Mouse (Mus musculus) layer of hippocampus, postnatal 36 days (tissue): Measurements from ENCODE around the gene Ttll10. TPM values are rescaled to one million over a fixed set of nuclear protein-coding genes. Genes with fewer than 3 reads are reported as not detected.

Experiments
- DNase-seq, 2 experiments: peaks; one replicate each; pipeline ENCODE4 v3.0.0; 2022
- microRNA-seq, 2 experiments: library from miRNA; unstranded; fragments of <30 nt; microRNA quantifications; one replicate each; pipeline ENCODE4 v1.2.0; 2021
- total RNA-seq, 2 experiments: library from RNA; stranded (reverse); gene quantifications; 2 replicates each; pipeline ENCODE4 v1.2.3; 2021

Gene Ttll10
- total RNA-seq, 2 experiments from 2014 or later: 0.20 TPM; not detected in 1

DNA sequence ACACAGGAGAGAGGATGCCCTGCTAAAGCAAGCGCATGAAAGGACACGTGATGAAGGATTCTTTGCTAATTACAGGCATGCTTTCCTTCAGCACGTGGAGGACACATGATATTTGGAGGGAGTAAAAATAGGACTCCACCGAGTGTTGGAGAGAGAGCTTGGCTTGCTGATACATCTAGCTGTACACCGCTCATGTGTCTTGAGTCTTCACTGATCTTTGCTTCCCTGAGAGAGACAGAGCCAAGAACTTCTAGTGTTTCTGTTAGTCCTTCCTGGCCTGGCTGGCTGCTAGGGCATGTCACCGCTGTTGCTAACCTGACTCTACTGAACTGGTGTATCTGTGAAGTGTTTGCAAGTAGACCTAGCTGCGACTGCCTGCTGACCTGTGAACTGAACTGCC, 35.0 kb downstream of the Ttll10 start:
- DNase-seq: no peak

- DNase-seq: no peak
These were observed 35.7 kb downstream of the Ttll10 start for GRCm38 (mm10) chr4:156023520-156023919.

- DNase-seq: no peak
These were observed 37.2 kb downstream of the Ttll10 start for GRCm38 (mm10) chr4:156021942-156022419.

DNA sequence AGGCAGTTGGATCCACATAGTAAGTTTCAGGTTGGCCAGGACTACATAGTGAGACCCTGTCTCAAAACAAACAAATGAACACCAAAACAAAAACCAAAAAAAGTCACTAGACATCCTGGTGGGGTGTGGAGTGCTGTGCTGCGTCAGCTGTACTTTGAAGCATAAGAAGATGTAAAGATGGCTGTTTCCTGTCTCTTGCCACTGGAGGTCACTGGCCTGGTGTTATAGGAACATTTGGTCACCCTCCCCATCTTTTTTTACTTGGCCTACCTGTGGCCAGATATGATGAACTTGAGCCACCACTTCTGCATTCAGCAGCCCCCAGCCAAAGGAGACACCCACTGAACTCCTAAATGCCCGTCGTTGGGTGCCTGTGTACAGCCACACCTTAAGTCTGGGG, 37.8 kb downstream of the Ttll10 start:
- DNase-seq: no peak

GRCm38 (mm10) chr4:156019771-156020170, 39.4 kb downstream of the Ttll10 start:
- no peak for DNase-seq

DNA sequence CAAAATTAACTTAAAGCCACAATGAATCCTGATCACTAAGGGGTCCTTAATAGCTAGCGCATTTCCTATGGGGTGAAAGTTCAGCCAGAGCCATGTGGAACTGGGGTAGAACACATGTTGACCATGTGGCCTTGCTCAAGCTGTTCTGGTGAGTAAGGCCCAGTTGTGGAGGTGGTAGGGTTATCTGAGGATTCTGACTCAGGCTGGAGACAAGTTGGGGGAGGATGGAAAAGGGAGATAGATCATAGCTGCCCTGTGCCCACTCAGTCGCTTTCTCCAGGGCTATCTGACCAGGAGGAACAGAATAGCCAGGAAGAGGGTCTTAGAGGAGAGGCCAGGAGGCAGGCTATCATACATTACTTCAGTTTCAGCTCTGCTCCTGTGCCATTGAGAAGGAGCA, 44.8 kb downstream of the Ttll10 start:
- DNase-seq: no peak

DNA sequence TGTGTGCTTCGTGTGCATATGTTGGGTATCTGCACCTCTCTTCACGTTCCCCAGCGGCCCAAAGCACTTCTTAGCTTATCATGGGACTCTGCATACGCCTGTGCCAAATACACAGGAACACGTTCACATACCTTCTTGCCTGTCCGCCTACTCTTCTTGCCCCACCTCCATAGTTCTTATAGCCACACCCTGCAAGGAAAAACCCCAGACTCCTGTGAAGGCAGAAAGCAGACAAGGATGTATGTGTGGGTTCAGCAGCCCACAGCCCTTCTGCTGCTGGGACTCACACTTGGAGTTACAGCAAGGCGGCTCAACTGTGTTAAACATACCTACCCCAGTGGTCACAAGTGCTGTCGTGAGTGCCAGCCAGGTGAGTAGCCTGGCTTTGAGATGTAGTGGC, 45.6 kb downstream of the Ttll10 start, which contains the start of gene Tnfrsf4:
Gene Tnfrsf4, plus strand, starts transcription at position 207 of the 400 bp plus-strand sequence.
- DNase-seq: no peak

GRCm38 (mm10) chr4:156008369-156008768, 50.8 kb downstream of the Ttll10 start:
- DNase-seq: no peak

GRCm38 (mm10) chr4:156004109-156004508, 55.1 kb downstream of the Ttll10 start:
- no peak for DNase-seq

DNA sequence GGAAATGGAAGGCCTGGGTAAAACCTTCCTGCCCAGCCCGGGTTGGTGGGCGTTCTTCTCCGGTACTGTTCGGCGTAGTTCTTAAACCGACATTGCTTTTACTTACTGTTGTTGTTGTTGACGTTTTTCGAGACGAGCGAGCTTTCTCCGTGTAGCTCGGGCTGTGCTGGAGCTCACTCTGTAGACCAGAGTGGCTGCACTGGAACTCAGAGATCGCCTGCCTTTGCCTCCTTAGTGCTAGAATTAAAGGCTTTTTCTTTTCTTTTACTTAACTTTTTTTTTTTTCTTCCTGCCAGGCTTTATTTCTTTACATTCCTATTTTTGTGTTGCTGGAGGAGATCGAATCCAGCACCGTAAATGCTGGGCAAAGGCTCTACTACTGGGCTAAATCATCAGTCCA, 65.6 kb downstream of the Ttll10 start:
- DNase-seq: no peak

GRCm38 (mm10) chr4:155992906-155993547, 66.2 kb downstream of the Ttll10 start:
- DNase-seq: peak; percentile 95 to 96

DNA sequence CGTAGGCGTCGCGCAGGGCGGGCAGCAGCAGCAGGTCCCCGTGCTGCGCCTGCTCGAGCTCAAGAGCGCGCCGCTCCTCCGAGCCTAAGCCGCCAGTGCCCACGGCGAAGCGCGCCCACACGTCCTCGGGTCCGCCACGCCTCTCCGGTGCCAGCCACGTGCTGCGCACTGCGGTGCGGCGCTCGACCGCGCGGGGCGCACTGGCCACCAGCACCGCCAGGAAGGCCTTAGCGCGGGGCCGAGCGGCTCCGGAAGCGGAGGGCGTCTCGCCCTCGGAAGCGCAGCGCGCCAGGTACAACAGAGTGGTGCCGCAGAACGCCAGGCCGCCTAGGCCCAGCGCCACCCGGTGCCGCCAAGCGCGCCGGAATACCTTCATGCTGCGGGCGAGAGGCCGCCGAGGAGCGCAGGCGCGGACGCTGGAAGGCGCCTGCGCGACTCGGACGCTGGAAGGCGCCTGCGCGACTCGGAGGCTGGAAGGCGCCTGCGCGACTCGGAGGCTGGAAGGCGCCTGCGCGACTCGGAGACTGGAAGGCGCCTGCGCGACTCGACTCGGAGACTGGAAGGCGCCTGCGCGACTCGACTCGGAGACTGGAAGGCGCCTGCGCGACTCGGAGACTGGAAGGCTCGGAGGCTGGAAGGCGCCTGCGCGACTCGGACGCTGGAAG, 66.8 kb downstream of the Ttll10 start, which contains the start of the genes B3galt6 and Sdf4:
Gene B3galt6, minus strand, starts transcription at position 409 of the 665 bp plus-strand sequence.
Gene Sdf4, plus strand, starts transcription at position 632 of the 665 bp plus-strand sequence.
- peak; percentile 89 to 90 for DNase-seq

GRCm38 (mm10) chr4:155991908-155992230, 67.3 kb downstream of the Ttll10 start:
- DNase-seq: no peak

DNA sequence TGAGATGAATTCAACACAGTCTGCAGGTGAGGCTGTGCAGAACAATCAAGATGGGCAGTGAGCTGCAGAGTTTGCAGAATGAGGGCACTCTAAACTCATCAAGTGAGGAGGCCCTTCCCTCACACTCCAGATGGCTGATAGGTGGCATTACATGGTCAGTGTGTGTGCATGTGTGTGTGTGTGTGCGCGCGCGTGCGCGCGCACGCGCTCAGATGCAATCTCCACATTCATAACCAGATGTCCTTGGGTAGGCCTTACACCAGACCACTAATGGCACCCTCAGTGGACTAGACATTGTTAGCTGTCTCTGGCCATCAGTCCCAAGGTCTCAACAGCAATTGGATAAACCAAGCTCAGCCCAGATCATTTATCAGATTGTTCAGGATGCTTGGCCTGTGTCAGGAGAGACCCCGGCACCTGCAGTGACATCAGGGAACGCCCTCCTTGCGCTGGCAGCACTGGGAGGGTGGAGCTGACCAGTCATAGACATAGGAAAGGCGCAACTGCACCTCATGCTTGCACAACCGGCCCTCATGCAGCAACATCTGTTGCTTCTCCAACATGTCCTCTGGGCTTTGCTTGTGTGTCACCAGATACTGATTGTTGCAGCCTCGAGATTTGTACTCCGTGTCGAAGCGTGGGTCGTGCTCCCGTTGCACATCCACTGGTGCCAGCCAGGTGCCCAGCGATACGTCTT, 67.9 kb downstream of the Ttll10 start:
- peak in 1 of 2 experiments; percentile 10 for DNase-seq

Small RNAs within 50 kb of the gene (microRNA-seq; reads per million reads assigned to microRNA genes)
- gene Mir200a (8.5 to 11.6 reads per million in 2 experiments), gene Mir200b (44.5 to 73.0 reads per million in 2 experiments), gene Mir429 (32.3 to 63.9 reads per million in 2 experiments)

Other genes with a start within 250 kb of the Ttll10 start
- gene Ccnl2, start 246.9 kb downstream of the Ttll10 start, total RNA-seq: 100 to 1,000 TPM in 1 of 2 experiments, 10 to 100 TPM in 1; 87.0 to 106 TPM
- gene Aurkaip1, start 228.1 kb downstream of the Ttll10 start, total RNA-seq: 10 to 100 TPM; 88.4 to 98.2 TPM
- 1 to 10 TPM; 5.6 to 8.1 TPM for gene Mxra8, start 219.7 kb downstream of the Ttll10 start, total RNA-seq
- gene Dvl1, start 212.0 kb downstream of the Ttll10 start, total RNA-seq: 10 to 100 TPM; 75.6 to 76.6 TPM
- gene Tas1r3, start 196.1 kb downstream of the Ttll10 start, total RNA-seq: under 1 TPM; 0.15 to 0.48 TPM
- 10 to 100 TPM; 24.5 to 24.9 TPM for gene Cptp, start 190.0 kb downstream of the Ttll10 start, total RNA-seq
- 10 to 100 TPM; 35.7 to 36.9 TPM for gene Ints11, start 189.9 kb downstream of the Ttll10 start, total RNA-seq
- gene Pusl1, start 167.6 kb downstream of the Ttll10 start, total RNA-seq: 10 to 100 TPM; 56.8 to 59.9 TPM
- 100 to 1,000 TPM; 109 to 128 TPM for gene Acap3, start 167.6 kb downstream of the Ttll10 start, total RNA-seq
- 10 to 100 TPM; 66.2 to 74.1 TPM for gene Ube2j2, start 115.6 kb downstream of the Ttll10 start, total RNA-seq
- 10 to 100 TPM; 12.7 to 18.6 TPM for gene C1qtnf12, start 97.1 kb downstream of the Ttll10 start, total RNA-seq
- gene B3galt6, start 66.8 kb downstream of the Ttll10 start, total RNA-seq: 10 to 100 TPM in 1 of 2 experiments, 1 to 10 TPM in 1; 9.7 to 10.6 TPM
- 100 to 1,000 TPM; 178 to 190 TPM for gene Sdf4, start 66.5 kb downstream of the Ttll10 start, total RNA-seq
- gene Tnfrsf4, start 45.6 kb downstream of the Ttll10 start, total RNA-seq: 1 to 10 TPM; 2.3 to 2.5 TPM
- not detected for gene Tnfrsf18, start 33.2 kb downstream of the Ttll10 start, total RNA-seq
- 10 to 100 TPM; 31.5 to 32.1 TPM for gene 9430015G10Rik, start 50.6 kb upstream of the Ttll10 start, total RNA-seq
- gene Rnf223, start 71.1 kb upstream of the Ttll10 start, total RNA-seq: 1 to 10 TPM; 1.0 to 1.3 TPM
- 100 to 1,000 TPM; 142 to 154 TPM for gene Agrn, start 138.1 kb upstream of the Ttll10 start, total RNA-seq
- 1 to 10 TPM in 1 of 2 experiments, not detected in 1; 1.9 TPM for gene Isg15, start 141.4 kb upstream of the Ttll10 start, total RNA-seq
- 1 to 10 TPM; 5.5 to 6.6 TPM for gene AW011738, start 143.9 kb upstream of the Ttll10 start, total RNA-seq
- gene Perm1, start 156.5 kb upstream of the Ttll10 start, total RNA-seq: under 1 TPM; 0.28 to 0.37 TPM
- 10 to 100 TPM; 43.1 to 44.9 TPM for gene Plekhn1, start 175.4 kb upstream of the Ttll10 start, total RNA-seq
- gene Noc2l, start 176.6 kb upstream of the Ttll10 start, total RNA-seq: 10 to 100 TPM; 65.7 to 71.6 TPM
- gene Samd11, start 196.2 kb upstream of the Ttll10 start, total RNA-seq: 1 to 10 TPM; 4.1 to 4.8 TPM